Mouse (Mus musculus) heart, adult 8-10 months (tissue): ENCODE measurements around the gene Hexim2. TPM values are rescaled to one million over a fixed set of nuclear protein-coding genes. Genes with fewer than 3 reads are reported as not detected.
A peak's percentile ranks its signal among the peaks of the same experiment; 100 is the strongest.

Experiments
- DNase-seq: peaks from one replicate; pipeline ENCODE4 v3.0.0; 2022; ENCODE audit warnings: low spot score
- total RNA-seq, 4 experiments: library from RNA; stranded (reverse); gene quantifications; 2 replicates each; pipeline ENCODE4 v1.2.4; 2022

Hexim2 gene
- total RNA-seq, 4 experiments from 2014 or later: 1.2 to 2.0 (median 1.9) TPM

DNA sequence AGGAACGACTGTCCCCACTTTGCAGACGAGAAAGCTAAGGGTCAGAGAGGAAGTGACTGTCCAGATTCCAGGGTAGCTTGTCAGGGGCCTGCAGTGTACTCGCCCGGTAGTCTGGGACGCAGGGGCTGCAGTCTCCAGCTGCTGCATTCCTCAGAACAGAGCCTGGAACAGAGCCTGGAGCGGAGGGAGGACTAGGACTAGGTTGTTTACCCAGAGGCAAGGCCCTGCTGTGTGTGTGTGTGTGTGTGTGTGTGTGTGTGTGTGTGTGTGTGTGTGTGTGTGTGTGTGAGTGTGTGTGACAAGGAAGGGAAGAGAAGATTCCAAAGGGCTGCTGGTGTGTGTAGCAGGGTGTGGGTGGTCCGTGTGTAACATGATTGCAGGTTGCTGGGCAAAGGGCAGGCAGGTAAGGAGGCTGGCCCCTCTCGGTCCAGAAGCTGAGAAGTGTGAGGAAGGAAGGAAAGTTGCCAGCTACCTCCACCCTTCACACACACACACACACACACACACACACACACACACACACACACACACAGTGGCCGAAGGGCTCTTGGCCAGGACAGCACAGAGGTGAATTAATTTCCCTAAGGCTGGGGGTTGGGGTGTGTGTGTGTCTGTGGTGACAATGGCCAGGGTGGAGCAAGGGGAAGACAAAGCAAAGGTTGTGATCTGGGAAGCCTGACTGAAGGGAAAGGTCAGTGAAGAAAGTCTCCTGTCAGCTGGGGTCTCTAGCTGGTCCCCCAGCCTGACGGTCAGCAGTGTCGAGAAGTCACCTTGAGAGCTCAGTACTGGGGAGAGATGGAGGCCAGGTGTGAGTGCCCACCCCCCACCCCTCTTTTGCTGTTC is 9.1 kb downstream of the Hexim2 start:
- DNase-seq: peak; percentile 64

DNA sequence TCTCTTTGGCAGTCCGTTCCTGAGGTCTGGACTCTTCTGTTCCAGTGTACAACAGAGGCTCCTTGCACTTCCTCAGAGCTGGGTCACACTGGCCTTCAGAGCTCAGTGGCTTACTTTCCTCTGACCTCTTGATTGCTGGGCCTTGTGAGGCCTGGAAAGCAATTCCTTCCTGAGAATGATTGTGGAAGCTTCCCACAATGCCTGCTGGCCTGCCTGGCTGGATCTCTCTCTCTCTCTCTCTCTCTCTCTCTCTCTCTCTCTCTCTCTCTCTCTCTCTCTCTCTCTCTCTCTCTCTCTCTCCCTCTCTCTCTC is 9.7 kb downstream of the Hexim2 start:
- DNase-seq: no peak

DNA sequence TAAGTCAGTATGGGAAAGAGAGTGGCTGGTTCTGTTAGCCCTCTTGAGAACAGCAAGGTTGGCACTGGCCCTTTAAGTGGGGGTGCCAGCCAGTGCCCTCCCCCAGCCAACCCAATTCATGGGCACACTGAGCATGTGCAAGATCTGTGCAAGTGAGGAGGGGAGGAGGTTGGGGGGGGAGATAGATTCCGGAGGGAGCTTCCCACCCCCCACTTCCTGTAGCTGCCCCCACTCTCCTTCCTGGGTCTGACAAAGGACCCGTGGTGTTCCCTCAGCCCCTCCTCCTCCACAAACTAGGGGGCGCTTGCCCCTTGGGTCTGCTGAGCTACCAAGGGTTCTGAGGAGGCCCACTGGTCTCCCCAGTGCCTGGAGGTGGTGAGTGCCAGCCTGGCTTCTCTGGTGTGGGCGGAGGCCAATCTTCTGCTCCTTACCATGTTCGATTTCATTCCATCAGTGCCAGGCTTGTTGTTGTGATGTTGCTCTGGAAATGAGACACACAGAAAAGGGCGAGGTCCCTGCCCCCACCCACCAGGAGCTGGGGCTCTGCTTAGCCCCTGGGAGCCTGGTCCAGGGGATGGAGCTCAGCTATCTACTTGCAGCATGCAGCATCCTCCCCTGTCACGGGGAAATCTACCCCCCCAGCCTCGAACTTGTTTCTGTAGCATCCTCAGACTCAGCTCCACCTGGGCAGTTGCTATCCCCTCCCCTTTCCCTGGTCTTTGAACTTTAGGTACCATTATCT is 10.4 kb downstream of the Hexim2 start:
- no peak for DNase-seq

DNA sequence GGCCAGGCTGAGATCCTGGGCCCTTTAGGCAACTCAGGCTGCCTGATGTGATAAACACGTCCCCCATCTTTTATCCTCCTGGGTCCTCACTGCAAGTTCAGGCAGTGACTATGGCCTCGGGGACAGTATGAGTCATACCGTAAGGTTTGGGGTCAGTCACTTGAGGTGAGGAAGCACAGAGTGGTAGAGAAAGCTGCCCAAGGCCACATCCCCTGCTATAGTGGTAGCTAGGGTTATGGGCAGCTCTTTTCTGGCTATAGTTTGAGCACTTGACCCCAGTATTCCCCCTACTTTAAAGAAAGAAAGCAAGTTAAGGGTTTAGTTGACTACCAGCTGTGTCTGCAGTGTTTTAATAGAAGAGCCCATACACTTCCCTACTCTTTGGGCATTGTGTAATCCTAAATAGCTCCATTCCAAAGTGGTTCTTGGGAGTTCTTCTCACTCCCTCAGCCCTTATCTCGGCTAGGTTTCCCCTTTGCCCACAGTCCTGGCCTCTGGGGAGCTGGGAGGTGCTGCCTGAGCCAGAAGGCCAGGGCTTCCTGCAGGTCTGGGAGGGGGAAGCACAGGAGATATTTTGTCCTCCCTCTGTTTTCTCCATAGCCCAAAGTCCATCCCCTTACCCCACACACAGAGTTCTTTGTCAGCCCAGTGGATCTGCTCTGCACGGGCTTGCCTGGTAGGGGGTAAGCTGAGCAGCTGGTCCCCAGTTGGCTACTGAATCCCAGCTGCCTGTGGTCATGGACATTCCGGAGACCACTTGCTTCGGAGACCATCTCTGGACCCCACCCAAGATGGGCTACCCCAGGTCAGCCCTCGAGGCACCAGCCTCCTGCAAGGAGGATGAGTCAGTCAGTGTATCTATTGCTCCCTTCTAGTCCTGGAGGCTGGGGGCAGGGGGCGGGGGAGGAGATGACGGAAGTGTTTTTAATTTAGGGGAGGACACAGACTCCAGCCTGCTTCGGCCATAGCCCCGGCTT is 12.4 kb downstream of the Hexim2 start:
- DNase-seq: no peak

DNA sequence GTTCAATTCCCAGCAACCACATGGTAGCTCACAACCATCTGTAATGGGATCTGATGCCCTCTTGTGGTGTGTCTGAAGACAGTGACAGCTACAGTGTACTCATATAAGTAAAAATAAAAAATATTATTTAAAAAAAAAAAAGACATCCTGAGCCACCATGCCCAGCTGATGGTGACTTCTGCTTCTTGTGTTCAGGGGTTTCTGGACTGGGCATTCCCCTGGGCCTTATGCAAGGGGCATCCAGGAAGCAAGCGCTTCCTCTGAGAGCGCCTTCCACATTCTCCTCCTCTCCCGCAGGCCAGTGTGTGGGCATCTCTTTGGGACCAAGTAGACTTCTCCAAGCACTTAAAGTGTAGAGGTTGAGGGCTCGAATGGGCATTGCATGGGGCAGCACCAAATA is 14.2 kb downstream of the Hexim2 start:
- DNase-seq: no peak

DNA sequence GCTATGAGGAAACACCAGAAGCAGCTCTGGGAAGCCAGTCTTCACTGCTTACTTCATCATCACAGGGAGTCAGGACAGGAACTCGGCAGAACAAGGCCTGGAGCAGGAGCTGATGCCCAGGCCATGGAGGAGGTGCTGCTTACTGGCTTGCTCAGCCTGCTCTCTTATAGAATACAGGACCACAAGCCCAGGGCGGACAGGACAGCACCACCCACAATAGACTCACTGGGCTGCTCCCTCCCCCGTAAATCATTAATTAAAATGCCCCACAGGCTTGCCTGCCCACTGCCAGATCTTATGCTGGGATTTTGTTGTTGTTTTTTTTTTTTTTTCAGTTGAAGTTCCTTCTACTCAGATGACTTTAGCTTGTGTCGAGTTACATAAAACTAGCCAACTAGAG is 15.5 kb downstream of the Hexim2 start:
- DNase-seq: no peak

DNA sequence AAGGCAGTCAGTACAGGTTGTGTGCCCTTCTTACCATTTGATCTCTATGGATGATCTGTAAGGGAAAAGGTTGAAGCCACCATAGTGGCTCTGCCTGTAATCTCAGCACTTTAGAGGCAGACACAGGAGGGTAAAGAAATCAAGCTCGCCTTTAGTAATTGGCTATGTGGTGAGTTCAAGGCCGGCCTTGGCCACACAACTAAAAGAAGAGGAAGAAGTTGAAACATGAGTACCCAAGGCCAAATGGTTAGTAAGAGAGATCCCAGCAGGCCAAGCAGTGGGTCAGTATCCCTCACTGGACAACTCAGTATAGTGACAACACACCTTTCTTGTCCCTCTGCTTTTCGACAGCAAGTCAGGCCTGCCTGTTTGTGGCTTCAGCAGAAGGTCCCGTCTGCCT is 17.5 kb downstream of the Hexim2 start:
- DNase-seq: no peak

DNA sequence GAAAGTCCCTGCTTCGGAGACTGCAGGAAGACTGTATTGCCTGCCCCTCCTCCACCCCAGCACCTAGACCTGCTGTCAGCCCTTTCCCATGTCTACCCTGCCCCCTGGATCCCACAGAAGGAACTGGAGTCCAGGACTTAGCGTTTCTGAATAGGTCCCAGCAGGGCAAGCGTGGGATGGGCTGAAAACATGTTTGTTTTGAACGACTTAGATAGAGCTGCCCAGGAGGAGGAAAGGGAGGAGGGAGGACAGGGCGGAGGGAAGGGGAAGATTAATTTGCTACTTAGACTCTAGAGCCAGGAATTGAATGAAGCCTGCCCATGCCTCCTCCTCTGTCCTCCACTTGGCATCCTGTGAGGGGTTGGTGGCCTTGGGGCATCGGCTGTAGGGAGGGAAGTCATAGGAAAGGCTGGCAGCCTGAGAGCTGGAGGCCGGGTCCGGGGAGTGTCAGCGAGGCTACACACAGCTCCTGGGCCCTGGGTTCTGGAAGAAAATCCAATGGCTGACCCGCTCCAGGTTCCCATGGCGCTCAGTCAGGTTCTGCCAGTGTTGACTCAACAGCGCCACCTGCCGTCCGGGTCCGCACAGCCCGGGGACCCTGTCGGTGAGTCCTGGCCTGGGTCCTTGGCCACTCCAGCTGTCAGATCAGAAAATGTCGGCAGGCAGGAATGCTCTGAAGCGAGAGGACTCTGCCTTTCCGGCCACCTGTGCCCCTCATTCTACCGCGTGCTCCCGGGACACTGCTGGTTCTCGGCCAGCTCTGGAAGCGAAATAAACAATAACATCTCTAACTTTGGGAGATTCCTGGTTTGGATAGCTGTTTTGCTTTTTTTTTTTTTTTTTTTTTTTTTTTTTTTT is 26.6 kb downstream of the Hexim2 start:
- DNase-seq: peak; percentile 96

DNA sequence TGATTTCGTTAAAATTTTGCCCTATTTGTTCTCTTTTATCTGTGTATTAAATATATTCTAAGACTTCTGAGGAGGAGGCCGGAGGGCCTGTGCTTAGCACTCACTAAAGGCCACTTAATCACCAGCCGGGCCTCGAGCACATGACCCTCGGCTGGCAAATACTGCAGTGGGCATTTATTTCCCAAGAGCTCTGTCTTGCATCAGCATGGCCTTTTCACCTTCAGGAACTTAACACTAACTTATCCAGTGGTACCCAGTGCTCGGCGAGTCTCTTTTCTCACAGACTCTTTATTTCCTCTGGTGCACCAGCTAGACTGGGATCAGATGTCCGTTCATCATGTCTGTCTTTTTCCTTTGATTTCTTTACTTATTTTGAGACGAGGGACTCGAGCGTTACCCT is 28.5 kb downstream of the Hexim2 start:
- DNase-seq: no peak

DNA sequence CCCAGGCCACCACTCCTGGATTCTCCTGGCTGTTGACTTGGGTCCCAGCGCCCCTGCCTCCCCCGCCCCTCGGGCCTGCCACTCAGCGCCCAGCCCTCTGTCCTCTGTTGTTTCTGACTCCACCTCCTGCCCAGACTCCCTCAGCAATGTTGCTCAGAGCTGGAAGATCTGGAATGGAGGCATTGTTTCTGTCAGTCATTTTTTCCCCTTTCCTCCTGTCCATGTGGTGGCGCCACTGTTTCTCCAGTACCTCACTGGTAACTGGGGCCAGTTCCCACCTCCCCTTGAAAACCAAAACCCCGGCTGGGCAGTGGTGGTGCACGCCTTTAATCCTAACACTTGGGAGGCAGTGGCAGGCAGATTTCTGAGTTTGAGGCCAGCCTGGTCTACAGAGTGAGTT is 29.2 kb downstream of the Hexim2 start:
- DNase-seq: no peak

DNA sequence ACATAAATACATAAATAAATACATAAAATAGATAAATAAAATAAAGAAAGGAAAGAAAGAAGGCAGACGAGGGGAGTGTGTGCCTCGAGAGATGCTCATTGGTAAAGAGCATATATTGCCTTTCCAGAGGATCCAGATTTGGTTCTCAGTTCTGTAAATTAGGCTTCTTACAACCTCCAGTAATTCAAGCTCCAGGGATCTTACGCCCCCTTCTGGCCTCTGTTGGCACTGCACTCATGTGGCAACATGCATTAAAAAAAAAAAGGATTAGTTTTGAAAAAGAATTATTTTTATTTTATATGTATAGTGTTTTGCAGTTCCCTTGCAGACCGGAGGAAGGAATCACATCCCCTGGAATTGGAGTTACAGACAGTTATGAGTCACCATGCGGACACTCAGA is 29.9 kb downstream of the Hexim2 start:
- no peak for DNase-seq

DNA sequence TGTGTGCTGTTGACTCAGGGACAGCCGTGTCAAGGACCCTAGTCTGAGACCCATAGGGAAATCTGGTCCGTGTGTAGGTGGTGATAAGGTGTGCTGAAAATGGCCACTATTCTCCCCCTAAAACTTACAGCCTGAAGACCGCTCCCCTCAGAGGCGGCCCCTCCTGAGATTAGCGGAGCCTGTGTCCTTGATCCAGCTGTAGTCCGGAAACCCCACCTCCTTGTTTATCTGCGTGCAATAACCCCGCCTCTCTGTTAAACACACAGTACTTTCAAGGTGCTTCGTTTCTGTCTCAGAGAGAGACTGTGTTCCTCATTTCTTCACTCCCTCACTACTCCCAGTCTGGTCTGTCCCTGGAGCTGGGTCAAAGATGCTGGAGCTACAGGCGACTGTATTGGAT is 32.2 kb downstream of the Hexim2 start:
- DNase-seq: no peak

DNA sequence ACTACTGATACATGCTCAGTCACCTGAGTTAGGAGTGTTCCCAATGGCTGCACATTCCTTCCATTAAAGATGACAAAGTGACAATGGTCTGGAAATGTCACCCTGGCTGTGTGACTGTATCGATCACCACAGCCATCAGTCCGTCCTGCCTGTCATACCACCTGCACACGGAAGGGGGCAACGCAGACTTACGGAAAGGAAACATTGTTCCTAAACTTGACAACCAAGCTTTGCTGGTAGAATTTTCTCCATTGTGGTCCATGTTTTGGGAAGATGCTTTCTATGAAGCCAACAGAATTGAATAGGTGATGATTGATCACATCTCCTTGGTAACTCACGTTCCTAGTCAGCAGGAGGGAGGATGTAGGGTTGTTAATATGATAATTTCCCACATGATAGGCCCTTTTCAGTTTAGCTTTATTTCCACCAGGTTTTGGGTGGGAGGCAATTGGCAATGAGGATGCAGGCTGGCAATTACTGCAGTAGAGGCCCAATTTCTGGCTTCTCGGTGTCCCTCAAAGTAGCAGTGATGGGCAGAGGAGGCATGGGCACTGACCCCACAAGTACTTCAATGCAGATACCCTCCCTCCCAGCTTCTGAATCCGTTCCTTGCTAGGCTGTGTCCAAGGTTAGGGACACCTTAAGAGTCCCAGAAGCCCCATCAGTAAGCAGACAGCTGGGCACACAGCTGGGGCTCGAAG is 36.6 kb downstream of the Hexim2 start:
- peak; percentile 82 for DNase-seq

DNA sequence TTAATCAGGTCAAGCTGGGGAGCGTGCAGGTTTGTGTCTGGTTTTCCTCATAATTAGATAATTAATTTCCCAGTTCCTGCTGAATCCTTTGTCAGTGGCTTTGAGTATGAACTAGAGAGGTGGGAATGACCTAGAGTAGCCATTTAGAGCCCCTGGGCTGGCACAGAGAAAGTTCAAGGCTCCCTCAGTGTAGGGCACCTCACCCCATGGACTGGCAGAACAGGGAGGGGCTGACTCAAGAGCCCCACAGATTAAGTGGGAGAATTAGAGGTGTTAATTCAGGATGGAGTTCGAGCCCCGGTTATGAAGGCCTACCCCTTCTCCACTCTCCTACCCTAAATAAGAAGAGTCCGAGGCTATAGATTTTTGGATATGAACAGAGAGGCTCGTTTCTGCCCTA is 37.4 kb downstream of the Hexim2 start:
- no peak for DNase-seq

DNA sequence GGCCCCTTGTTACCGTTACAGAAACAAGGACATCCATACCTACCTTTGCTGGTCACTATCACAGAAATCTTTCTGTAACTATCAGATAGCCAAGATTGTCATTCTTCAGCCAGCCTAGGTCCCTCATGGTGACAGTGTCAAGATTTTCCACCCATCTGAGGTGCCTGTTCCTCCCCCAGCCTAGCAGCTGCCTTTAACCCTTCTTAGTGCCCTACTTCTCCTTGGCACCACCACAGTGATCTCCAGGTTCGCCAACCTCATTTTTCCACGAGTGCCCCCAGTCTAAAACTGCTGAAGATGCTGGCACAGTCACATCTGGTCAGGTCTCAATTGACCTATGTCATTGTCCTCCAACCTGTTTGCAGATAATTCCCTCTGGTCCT is 37.9 kb downstream of the Hexim2 start:
- no peak for DNase-seq

DNA sequence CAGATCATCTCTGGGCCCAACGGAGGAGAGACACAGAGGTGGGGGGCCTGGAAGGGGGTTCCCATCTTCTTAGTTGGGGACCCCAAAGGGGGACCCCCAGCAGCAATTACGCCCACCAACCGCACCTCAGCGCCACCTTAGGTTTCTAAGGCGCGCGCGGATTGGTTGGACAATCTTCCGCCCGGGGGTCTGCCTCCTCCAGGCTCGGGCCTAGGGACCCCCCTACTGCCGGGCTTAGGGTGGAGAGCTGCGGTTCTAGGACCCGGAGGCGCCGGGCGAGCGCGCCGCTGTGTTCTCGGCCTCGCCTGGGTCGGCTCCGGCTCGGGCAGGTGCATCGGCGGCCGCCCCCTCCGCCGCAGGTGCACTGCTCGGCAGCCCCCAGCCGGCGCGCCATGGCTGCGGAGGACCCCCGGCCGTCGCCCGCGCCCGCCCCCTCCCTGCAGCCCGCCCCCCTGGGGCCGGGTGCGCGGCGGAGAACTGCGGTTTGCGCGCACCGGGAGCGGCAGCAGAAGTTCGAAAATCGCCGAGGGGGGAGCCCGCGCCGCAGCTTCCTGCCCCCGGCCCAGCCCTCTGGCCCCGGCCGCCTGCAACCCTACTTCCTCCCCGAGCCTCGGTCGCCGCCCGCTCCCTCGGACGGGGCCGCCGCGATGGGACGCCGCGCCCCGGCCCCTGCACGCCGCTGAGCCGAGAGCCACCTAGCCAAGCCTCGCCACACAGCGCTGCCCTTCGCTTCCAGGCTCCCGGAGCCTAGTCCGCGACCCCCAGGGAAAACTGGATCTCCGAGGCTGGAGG is 38.5 kb downstream of the Hexim2 start, which contains the start of gene Fmnl1:
Gene Fmnl1, plus strand, starts transcription at position 614 of the 792 bp plus-strand sequence.
- DNase-seq: peak; percentile 51

DNA sequence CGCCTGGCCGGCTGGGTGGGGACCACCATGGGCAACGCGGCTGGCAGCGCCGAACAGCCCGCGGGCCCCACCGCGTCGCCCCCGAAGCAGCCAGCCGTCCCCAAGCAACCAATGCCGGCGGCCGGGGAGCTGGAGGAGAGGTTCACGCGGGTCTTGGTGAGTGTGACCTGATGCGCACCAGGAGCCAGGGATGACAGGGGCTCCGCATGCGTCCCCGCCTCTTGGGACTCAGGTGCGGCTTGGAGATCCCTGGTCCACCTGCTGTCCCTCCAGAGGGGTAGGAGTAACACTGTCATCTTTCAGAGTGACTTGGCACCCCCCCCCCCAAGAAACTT is 39.0 kb downstream of the Hexim2 start:
- DNase-seq: no peak

DNA sequence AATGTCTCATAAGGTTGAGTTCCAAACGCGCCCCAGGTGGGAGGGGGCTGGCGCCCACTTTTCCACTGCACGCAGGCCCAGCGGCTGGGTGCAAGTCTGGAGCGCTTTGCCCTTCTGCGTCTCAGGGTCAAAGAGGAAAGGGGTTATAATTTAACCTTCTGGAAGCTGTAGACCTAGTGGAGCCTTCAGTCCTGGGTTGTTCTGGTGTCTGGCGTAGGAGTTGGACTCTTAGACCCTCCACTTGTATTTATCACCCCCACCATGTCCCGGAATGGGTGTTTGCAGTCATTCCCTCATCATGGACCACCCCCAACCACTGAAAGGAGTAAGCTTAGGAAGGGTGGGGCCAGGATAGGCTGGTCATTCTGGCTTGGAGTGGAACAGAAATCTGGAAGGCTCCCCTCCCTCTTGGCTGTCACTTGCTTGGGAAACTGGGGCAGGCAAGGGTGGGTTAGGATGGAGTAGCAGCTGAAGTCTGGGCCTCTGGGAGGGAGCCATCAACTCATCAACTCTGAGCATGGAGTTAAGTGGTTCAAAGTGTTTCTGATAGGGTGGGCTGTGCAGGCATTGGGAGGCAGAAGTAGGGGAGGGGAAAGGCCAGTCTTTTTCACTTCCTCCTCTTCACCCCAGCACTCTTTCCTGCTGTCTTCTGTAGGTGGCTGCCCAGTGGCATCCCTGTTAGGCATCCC is 39.6 kb downstream of the Hexim2 start:
- peak; percentile 56 for DNase-seq

DNA sequence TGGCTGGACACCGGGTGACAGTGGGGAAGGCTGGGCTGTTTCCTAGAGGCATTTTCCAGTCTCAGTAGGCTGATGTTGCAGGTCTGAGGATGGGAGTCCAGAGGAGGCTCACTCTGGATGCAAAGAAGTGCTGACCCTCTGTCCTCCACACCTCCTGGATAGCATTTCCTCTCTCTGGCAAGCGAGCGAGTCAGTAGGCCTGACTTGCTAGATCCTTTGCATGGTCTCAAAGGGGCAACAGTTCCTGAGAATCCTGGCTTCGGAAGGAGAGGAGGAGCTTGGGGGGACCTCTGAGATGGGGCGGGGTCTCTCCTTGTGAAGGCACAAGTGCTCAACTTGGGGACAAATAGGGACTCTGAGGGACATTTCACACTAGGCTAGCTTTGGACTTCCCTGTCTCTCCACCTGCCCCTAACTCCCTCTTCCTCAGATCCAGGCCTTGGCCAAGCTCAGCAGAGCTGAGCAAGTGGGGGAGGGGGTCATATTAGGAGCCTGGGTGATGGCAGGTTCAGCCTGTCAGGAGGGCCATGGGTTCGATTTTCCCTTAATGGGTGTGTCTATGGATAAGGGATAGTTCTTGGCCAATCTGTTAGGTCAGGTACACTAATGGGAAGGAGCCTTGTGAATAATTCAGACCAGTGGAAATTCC is 40.3 kb downstream of the Hexim2 start:
- no peak for DNase-seq
